27 mouse cellular contexts compared by ENCODE assay signal in genomic region chr1:85922865-85923211, GRCm38 (mm10). TPM values are rescaled to one million over a fixed set of nuclear protein-coding genes. Genes with fewer than 3 reads are reported as not detected.
DNase-seq lines count a peak whose midpoint lies in the region; ATAC-seq and TF ChIP-seq lines count a peak whose summit lies in the region.
"Had no signal": no experiment of that assay in that cellular context is flagged by ENCODE, and none has a peak within 500 bp of the region (broad histone marks: within the 10 kb centered on the region; RNA-seq: fewer than 3 reads in every experiment).

No protein-coding gene starts in this region.

- H3K27ac ChIP-seq in forebrain, embryonic 13.5 days = peak overlapping the region; percentile 6; the same call in 1 of the 2 replicates
- no peak overlapping the region for H3K27ac ChIP-seq in forebrain, embryonic 14.5 days (ENCODE audit: low read depth, low read length)
- H3K27ac ChIP-seq in left cerebral cortex, adult 2 months = peak overlapping the region; percentile 49; the same call in 1 of the 2 replicates
- H3K27ac ChIP-seq in liver, postnatal 0 days (ENCODE audit: low read depth) = no peak overlapping the region
- H3K27ac ChIP-seq: heart, embryonic 13.5 days; limb, embryonic 13.5 days; lung, embryonic 15.5 days; macrophage; midbrain, embryonic 12.5 days had no signal

- ATAC-seq in forebrain, embryonic 13.5 days = no peak
- no peak for ATAC-seq in forebrain, embryonic 14.5 days
- 0 out of 2 replicates have a peak, but pooled peaks have one; percentile 33 for ATAC-seq in erythroblast, adult 5-6 weeks (replicated peaks; ENCODE audit: low FRiP score, poor library complexity, severe bottlenecking)
- ATAC-seq in liver, postnatal 0 days = peak; percentile 58
- no peak for ATAC-seq in granulocyte monocyte progenitor cell, adult 5-6 weeks (replicated peaks; ENCODE audit: poor library complexity, severe bottlenecking)
- ATAC-seq: CD4-positive, CD25-positive, alpha-beta regulatory T cell, adult 4 months; Patski had no signal

- TF ChIP-seq EP300 in liver, postnatal 0 days (IDR thresholded peaks at IDR 0.05; ENCODE audit: low read depth) = no peak

- WGBS in forebrain, embryonic 13.5 days = 81% methylated on average over 5 of the region's 5 CpGs
- 87% methylated on average over 5 of the region's 5 CpGs for WGBS in forebrain, embryonic 14.5 days
- 60% methylated on average over 5 of the region's 5 CpGs for WGBS in liver, postnatal 0 days (ENCODE audit: insufficient replicate concordance)

- intact Hi-C loops in left cerebral cortex, adult 2 months (cut with DNase I) = no loop called here
- intact Hi-C loops in left cerebral cortex, postnatal 36 days (cut with DNase I) = no loop called here
- intact Hi-C loops in left cerebral cortex, postnatal 25 days (cut with DNase I) = no loop called here

- no peaks in the 10 kb centered on the region for H3K27me3 ChIP-seq in forebrain, embryonic 13.5 days
- no peaks in the 10 kb centered on the region for H3K27me3 ChIP-seq in forebrain, embryonic 14.5 days (replicated peaks; ENCODE audit: control insufficient read depth, insufficient read depth, low read length)
- no peaks in the 10 kb centered on the region for H3K27me3 ChIP-seq in liver, postnatal 0 days (ENCODE audit: insufficient read depth, low read length)
- H3K27me3 ChIP-seq: heart, embryonic 13.5 days; limb, embryonic 13.5 days; lung, embryonic 15.5 days; Patski had no signal

- H3K36me3 ChIP-seq in forebrain, embryonic 13.5 days (ENCODE audit: poor library complexity, severe bottlenecking) = no peaks in the 10 kb centered on the region
- H3K36me3 ChIP-seq in forebrain, embryonic 14.5 days (ENCODE audit: control insufficient read depth, insufficient read depth, low read length) = no peaks in the 10 kb centered on the region
- H3K36me3 ChIP-seq in liver, postnatal 0 days (replicated peaks; ENCODE audit: insufficient read depth, low read length) = no peaks in the 10 kb centered on the region
- H3K36me3 ChIP-seq: heart, embryonic 13.5 days; limb, embryonic 13.5 days; lung, embryonic 15.5 days; midbrain, embryonic 12.5 days had no signal

- no peak overlapping the region for H3K4me2 ChIP-seq in forebrain, embryonic 13.5 days
- H3K4me2 ChIP-seq in forebrain, embryonic 14.5 days (ENCODE audit: low read length) = no peak overlapping the region
- H3K4me2 ChIP-seq in liver, postnatal 0 days (ENCODE audit: low read depth, low read length) = no peak overlapping the region
- H3K4me2 ChIP-seq: heart, embryonic 13.5 days; limb, embryonic 13.5 days; lung, embryonic 15.5 days; midbrain, embryonic 12.5 days had no signal

- no peak overlapping the region for H3K9ac ChIP-seq in forebrain, embryonic 13.5 days
- no peak overlapping the region for H3K9ac ChIP-seq in forebrain, embryonic 14.5 days (ENCODE audit: low read length)
- no peak overlapping the region for H3K9ac ChIP-seq in liver, postnatal 0 days (replicated peaks)
- H3K9ac ChIP-seq: heart, embryonic 13.5 days; limb, embryonic 13.5 days; lung, embryonic 15.5 days; midbrain, embryonic 12.5 days had no signal

- DNase-seq in forebrain, embryonic 14.5 days (ENCODE audit: low spot score) = no peak
- DNase-seq in left cerebral cortex, adult 2 months (ENCODE audit: extremely low spot score in 1 of 2, low spot score in 2 of 2) = no peak
- DNase-seq in left cerebral cortex, postnatal 36 days (ENCODE audit: low spot score in 2 of 2) = no peak
- no peak for DNase-seq in liver, postnatal 0 days
- no peak for DNase-seq in left cerebral cortex, postnatal 25 days (ENCODE audit: low spot score in 2 of 2)
- DNase-seq: adrenal gland, postnatal 10 days; gastrocnemius, postnatal 10 days; heart, adult 18-20 months; kidney, adult 8-10 months; kidney, postnatal 14 days; spleen, adult 18-20 months; thymus, postnatal 25 days had no signal

- no peak for TF ChIP-seq CTCF in left cerebral cortex, adult 2 months (IDR thresholded peaks at IDR 0.05)
- TF ChIP-seq CTCF in liver, postnatal 0 days (IDR thresholded peaks at IDR 0.05; ENCODE audit: low read depth) = no peak

- no peaks in the 10 kb centered on the region for H3K9me3 ChIP-seq in forebrain, embryonic 13.5 days (replicated peaks)
- no peaks in the 10 kb centered on the region for H3K9me3 ChIP-seq in forebrain, embryonic 14.5 days (replicated peaks; ENCODE audit: control insufficient read depth, low read length)
- H3K9me3 ChIP-seq in liver, postnatal 0 days (ENCODE audit: low read length) = no peaks in the 10 kb centered on the region
- H3K9me3 ChIP-seq: heart, embryonic 13.5 days; lung, embryonic 15.5 days; midbrain, embryonic 12.5 days had no signal

- peaks cover 22% of the 10 kb centered on the region for H3K4me1 ChIP-seq in forebrain, embryonic 13.5 days
- peaks cover 14% of the 10 kb centered on the region for H3K4me1 ChIP-seq in forebrain, embryonic 14.5 days (ENCODE audit: control insufficient read depth, insufficient read depth, low read length)
- H3K4me1 ChIP-seq in liver, postnatal 0 days (ENCODE audit: insufficient read depth) = peaks cover 6% of the 10 kb centered on the region

- H3K4me3 ChIP-seq in forebrain, embryonic 13.5 days = no peak overlapping the region
- H3K4me3 ChIP-seq in forebrain, embryonic 14.5 days (ENCODE audit: low read depth, low read length) = no peak overlapping the region
- no peak overlapping the region for H3K4me3 ChIP-seq in left cerebral cortex, adult 2 months
- H3K4me3 ChIP-seq in liver, postnatal 0 days (ENCODE audit: low read depth, low read length) = no peak overlapping the region
- H3K4me3 ChIP-seq: erythroblast, embryonic 14.5 days; heart, embryonic 13.5 days; limb, embryonic 13.5 days; lung, embryonic 15.5 days; midbrain, embryonic 12.5 days had no signal

RNA-seq across cellular contexts. Expression of gene 4933407L21Rik, which starts 5.4 kb away (rescaled TPM):
- polyA plus RNA-seq in forebrain, embryonic 13.5 days (2015; fragmentation: Nextera tagmentation; extraction: Ambion mirVana) = 3.7 and 5.2 TPM in 2 replicates
- 4.0 and 4.2 TPM in 2 replicates for polyA plus RNA-seq in forebrain, embryonic 14.5 days (2014; fragmentation: Nextera tagmentation; extraction: Ambion mirVana)
- total RNA-seq in left cerebral cortex, adult 2 months (2021) = 1 to 10 TPM; 5.5 to 7.2 TPM
- 1 to 10 TPM; 6.5 to 7.5 TPM for total RNA-seq in left cerebral cortex, postnatal 36 days (2021)
- total RNA-seq in erythroblast, adult 5-6 weeks (2015; ENCODE audit: low replicate concordance) = not detected in 2 replicates
- total RNA-seq in erythroblast, adult 5-6 weeks (2017; ENCODE audit: low replicate concordance) = not detected in 2 replicates
- 0.11 TPM in 1 of 2 replicates, not detected in the other for polyA plus RNA-seq in liver, postnatal 0 days (2015; fragmentation: Nextera tagmentation; extraction: Ambion mirVana)
- not detected in 2 replicates for total RNA-seq in granulocyte monocyte progenitor cell, adult 5-6 weeks (2014; fragmentation: Nextera tagmentation)
- not detected in 2 replicates for total RNA-seq in granulocyte monocyte progenitor cell, adult 5-6 weeks (2017)
- total RNA-seq in left cerebral cortex, postnatal 25 days (2021) = 1 to 10 TPM; 5.5 to 7.0 TPM
- total RNA-seq: gastrocnemius, postnatal 10 days; heart, adult 18-20 months; heart, postnatal 25 days had no signal
- polyA plus RNA-seq: embryonic facial prominence, embryonic 11.5 days; erythroblast, embryonic 14.5 days; heart, embryonic 13.5 days; macrophage; neural tube, embryonic 11.5 days had no signal

RNA-seq across cellular contexts. Expression of gene Itm2c, which starts 28.8 kb away (rescaled TPM):
- polyA plus RNA-seq in forebrain, embryonic 13.5 days (2015; fragmentation: Nextera tagmentation; extraction: Ambion mirVana) = 124 and 129 TPM in 2 replicates
- polyA plus RNA-seq in forebrain, embryonic 14.5 days (2014; fragmentation: Nextera tagmentation; extraction: Ambion mirVana) = 149 and 157 TPM in 2 replicates
- total RNA-seq in left cerebral cortex, adult 2 months (2021) = 100 to 1,000 TPM; 714 to 742 TPM
- 100 to 1,000 TPM; 719 to 821 TPM for total RNA-seq in left cerebral cortex, postnatal 36 days (2021)
- 4.8 and 7.7 TPM in 2 replicates for total RNA-seq in erythroblast, adult 5-6 weeks (2015; ENCODE audit: low replicate concordance)
- total RNA-seq in erythroblast, adult 5-6 weeks (2017; ENCODE audit: low replicate concordance) = 11.0 and 15.6 TPM in 2 replicates
- polyA plus RNA-seq in liver, postnatal 0 days (2015; fragmentation: Nextera tagmentation; extraction: Ambion mirVana) = 52.1 and 56.7 TPM in 2 replicates
- total RNA-seq in granulocyte monocyte progenitor cell, adult 5-6 weeks (2014; fragmentation: Nextera tagmentation) = 58.1 and 68.6 TPM in 2 replicates
- total RNA-seq in granulocyte monocyte progenitor cell, adult 5-6 weeks (2017) = 89.1 and 106 TPM in 2 replicates
- 100 to 1,000 TPM; 732 to 765 TPM for total RNA-seq in left cerebral cortex, postnatal 25 days (2021)

RNA-seq across cellular contexts. Expression of gene Gpr55, which starts 38.0 kb away (rescaled TPM):
- 0.08 TPM in 1 of 2 replicates, not detected in the other for polyA plus RNA-seq in forebrain, embryonic 13.5 days (2015; fragmentation: Nextera tagmentation; extraction: Ambion mirVana)
- polyA plus RNA-seq in forebrain, embryonic 14.5 days (2014; fragmentation: Nextera tagmentation; extraction: Ambion mirVana) = 0.05 TPM in 1 of 2 replicates, not detected in the other
- total RNA-seq in left cerebral cortex, adult 2 months (2021) = under 1 TPM; 0.09 to 0.14 TPM
- not detected for total RNA-seq in left cerebral cortex, postnatal 36 days (2021)
- total RNA-seq in erythroblast, adult 5-6 weeks (2015; ENCODE audit: low replicate concordance) = not detected in 2 replicates
- 0.34 TPM in 1 of 2 replicates, not detected in the other for total RNA-seq in erythroblast, adult 5-6 weeks (2017; ENCODE audit: low replicate concordance)
- polyA plus RNA-seq in liver, postnatal 0 days (2015; fragmentation: Nextera tagmentation; extraction: Ambion mirVana) = 0.12 and 0.20 TPM in 2 replicates
- total RNA-seq in granulocyte monocyte progenitor cell, adult 5-6 weeks (2014; fragmentation: Nextera tagmentation) = not detected in 2 replicates
- not detected in 2 replicates for total RNA-seq in granulocyte monocyte progenitor cell, adult 5-6 weeks (2017)
- total RNA-seq in left cerebral cortex, postnatal 25 days (2021) = under 1 TPM in 1 of 2 experiments, not detected in 1; 0.09 TPM
- total RNA-seq: gastrocnemius, postnatal 10 days; heart, postnatal 25 days had no signal
- polyA plus RNA-seq: embryonic facial prominence, embryonic 11.5 days; erythroblast, embryonic 14.5 days; intestine, embryonic 14.5 days; neural tube, embryonic 11.5 days; Patski had no signal

Comparison
In these comparisons a context has a peak if more than half of its experiments do, and no peak if none do; other contexts are left out.
1. H3K27ac ChIP-seq: peak in forebrain, embryonic 13.5 days (single experiment) and left cerebral cortex, adult 2 months (single experiment); none in forebrain, embryonic 14.5 days (single experiment) and liver, postnatal 0 days (single experiment).
2. ATAC-seq: peak in erythroblast, adult 5-6 weeks (single experiment) and liver, postnatal 0 days (single experiment); none in forebrain, embryonic 13.5 days (single experiment), forebrain, embryonic 14.5 days (single experiment) and granulocyte monocyte progenitor cell, adult 5-6 weeks (single experiment).
3. RNA of gene 4933407L21Rik, which starts 5.4 kb away (total RNA-seq): 6.5 to 7.5 TPM in left cerebral cortex, postnatal 36 days, 5.5 to 7.2 TPM in left cerebral cortex, adult 2 months and 5.5 to 7.0 TPM in left cerebral cortex, postnatal 25 days; not detected in erythroblast, adult 5-6 weeks and not detected in granulocyte monocyte progenitor cell, adult 5-6 weeks; every median in the first group is over 4 times any median in the second.
4. RNA of gene Itm2c, which starts 28.8 kb away (total RNA-seq): 719 to 821 TPM in left cerebral cortex, postnatal 36 days, 732 to 765 TPM in left cerebral cortex, postnatal 25 days and 714 to 742 TPM in left cerebral cortex, adult 2 months; 58.1 to 106 TPM in granulocyte monocyte progenitor cell, adult 5-6 weeks and 4.8 to 15.6 TPM in erythroblast, adult 5-6 weeks; every median in the first group is over 4 times any median in the second.